Mouse (Mus musculus) cerebral cortex, adult 2 months (tissue): ENCODE data around the gene Gpr119.

Experiments
- WGBS: fragments of 180-500 bp; shearing (Covaris S2); methylation state at CpG from one replicate; pipeline ENCODE4 v1.1.7; 2018; 5-methylcytosine and 5-hydroxymethylcytosine counted together

The Gpr119 gene

DNA sequence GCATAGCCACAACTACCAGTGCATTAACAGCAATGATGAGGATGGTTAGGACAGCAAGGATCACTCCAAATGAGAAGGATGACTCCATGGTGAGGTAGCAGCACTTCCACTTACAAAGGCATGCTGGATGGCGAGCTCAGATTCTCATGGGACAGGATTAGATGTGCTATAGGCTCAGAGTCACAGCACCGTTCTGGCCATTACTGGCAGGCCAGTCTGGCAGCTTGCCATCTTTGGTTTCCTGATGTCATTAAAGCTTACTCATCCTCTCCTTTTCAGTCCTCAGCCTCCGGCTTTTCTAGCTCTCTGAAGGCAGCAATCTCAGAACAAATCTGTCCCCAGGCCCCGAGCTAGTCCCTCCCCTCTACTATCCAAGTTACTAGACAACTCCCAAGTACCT, at the start of gene Gpr119:
Gene Gpr119, minus strand, starts transcription at position 308 of the 400 bp plus-strand sequence.
- 55% methylated on average over 4 of the region's 4 CpGs for WGBS

DNA sequence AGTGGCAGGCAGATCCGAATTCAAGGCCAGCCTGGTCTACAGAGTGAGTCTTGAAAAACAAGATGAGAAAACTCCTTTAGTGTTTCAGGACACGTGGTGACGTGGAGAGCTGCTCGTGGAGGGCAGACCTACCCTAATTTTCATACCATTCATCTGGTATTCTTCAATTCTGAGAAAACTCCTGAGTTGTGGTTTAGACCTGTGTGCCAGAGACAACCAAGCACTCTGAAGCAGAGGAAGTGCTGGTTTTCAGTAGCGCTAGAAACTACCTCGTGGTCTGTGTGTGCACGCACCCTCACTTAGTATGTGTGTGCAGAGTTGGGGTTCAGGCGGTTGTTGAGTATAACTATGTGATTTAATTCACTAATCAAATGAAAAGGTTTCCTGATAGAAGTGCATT, 38.6 kb upstream of the Gpr119 start:
- WGBS, result 98% methylated on average over 8 of the region's 8 CpGs

DNA sequence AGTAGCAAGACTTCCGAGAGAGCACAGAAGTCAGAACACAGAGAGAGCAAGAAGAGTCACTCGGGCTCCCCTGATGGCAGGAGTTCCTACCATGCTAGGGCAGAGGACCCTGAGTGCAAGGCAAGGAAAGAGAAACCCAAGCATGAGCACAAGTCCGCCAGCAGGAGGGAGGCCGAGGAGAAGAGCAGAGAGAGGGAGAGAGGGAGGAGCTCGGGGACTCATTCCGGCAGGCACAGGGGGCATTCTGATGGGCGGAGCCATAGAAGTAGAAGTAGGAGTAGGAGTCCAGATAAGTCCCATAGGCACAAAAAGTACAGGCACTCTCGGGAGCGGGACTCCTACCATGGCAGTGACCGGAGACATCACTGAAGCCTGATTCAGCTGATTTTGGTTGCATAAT, 35.4 kb upstream of the Gpr119 start:
- 85% methylated on average over 10 of the region's 10 CpGs for WGBS

DNA sequence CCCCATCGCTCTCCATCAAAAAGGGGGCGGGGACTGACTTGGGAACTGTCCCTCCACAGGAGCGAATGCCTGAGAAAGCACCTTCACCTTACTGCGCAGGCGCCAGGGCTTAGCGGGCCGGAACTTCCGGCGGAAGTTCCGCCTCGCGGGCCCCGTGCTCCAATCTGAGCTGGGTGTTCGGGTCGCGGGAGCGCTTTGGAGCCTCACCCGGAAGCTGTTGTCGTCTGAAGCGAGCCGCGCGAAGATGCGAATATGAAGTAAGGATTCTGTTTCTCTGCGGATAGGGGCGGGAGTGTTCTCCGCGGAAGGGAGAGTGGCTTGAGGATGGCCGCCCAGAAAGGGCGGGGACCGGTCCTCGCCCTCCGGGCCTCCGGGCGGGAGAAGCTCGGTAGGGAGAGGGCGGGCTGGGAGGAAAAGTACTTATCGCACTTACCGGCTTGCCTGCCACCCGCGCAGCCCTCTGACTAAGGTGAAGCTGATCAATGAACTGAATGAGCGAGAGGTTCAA, 20.6 kb upstream of the Gpr119 start, which contains the start of gene Rbmx2:
Gene Rbmx2, plus strand, starts transcription at position 141 of the 508 bp plus-strand sequence.
- WGBS, result 2% methylated on average over 41 of the region's 42 CpGs

DNA sequence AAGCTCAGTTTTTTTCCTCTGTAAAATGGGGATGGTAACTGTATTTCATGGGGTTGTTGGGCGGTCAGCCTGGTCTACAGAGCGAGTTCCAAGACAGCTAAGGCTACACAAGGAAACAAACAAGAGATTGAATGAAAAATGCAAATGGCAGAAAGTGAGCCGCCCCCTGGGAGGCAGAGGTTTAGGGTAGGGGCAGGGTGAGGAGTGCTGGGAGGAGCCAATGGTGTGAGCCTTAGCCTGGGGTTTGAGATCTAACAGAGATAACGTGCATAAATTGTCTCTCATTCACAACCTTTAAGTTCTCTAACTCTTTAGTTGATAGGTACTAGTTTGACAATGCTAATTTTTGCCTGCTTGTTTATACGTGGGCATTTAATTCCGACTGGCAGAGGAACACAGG, 20.2 kb upstream of the Gpr119 start:
- WGBS, result 3% methylated on average over 6 of the region's 6 CpGs

DNA sequence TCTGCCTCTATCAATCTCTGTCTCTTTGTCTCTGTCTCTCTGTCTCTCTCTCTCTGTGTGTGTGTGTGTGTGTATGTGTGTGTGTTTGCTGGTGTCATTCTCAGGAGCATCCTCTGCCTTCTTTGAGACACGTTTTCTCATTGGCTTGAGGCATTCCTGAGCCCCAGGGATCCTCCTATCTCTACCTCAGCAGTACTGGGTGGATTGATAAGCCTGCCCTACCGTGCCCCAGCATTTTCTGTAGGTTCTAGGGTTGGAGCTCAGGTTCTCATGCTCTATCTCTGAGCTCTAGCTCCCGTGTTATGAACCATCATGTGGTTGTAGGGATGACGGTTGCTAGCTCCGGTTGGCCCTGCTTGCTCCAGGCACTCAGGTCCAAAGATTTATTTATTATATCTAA, 9.6 kb upstream of the Gpr119 start:
- 77% methylated on average over 5 of the region's 5 CpGs for WGBS

DNA sequence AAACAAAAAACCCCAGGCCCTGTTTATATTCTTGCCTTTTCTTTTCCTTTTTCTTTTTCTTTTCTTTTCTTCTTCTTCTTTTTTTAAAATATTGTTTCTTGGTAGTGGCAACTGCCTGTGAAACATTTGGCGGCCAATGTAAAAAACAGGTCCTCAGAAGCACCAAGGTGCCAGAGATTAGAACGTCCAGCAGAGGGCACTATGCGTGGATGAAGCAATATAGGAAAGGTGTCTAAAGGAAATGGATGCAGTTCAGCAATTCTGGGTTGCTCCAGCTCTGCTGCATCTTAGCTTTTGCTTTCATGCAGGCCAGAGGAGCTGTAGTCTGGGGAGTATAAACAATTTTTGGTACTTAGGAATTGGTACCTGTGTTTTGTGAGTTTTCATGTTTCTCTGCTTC, 9.2 kb upstream of the Gpr119 start:
- 9% methylated on average over 3 of the region's 3 CpGs for WGBS

DNA sequence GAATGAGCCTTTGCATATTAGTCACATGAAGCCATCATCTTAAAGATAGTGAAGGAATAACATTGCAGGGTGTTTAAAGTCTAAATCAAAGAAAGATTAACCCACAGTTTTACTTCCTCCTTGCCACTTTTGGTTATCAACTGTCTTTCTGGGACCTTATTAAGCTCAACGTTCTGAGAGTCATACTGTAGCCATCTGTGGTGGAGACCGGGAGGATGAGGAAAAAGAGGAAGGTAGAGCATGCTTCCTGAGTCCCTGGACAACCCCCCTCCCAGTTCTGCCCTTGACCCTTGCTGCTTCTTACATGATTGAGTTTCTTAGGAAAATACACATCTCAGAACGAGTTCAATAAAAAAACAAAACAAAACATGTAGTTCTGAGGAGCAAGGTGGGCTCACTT, 2.6 kb downstream of the Gpr119 start:
- 72% methylated on average over 3 of the region's 3 CpGs for WGBS

DNA sequence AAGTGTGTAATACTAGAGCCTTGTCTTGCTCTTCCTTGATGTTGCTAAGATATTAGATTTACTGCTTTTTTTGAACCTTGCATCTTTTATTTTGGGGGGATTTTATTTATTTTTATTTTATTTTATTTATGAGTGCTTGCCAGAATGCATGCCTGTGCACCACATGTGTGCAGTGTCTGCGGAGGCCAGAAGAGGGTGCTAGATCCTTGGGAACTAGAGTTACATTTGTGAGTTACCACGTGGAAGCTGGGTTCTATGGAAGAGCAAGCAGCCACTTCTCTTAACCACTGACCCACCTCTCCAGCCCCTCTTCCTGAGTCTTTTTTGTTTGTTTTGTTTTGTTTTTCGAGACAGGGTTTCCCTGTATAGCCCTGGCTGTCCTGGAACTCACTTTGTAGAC, 4.7 kb downstream of the Gpr119 start:
- WGBS, result 73% methylated on average over 3 of the region's 3 CpGs

DNA sequence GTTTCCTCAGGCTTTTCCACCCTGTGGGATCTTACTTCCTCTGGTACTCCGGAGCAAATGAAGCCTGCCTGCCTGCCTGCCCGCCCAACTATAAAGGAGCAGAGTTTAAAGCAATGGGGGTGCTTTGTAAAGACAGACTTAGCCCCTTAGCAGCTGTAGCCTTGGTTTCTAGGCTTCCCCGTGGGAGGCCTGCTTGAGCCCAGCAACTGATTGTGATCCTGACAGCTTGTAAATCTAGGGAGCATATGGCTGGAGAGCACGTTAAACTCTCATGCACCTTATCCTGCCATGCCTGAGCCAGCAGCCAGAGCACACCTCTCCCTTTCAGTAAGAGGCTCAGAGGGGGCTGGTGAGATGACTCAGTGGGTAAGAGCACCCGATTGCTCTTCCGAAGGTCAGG, 7.5 kb downstream of the Gpr119 start:
- WGBS, result 30% methylated on average over 6 of the region's 6 CpGs

DNA sequence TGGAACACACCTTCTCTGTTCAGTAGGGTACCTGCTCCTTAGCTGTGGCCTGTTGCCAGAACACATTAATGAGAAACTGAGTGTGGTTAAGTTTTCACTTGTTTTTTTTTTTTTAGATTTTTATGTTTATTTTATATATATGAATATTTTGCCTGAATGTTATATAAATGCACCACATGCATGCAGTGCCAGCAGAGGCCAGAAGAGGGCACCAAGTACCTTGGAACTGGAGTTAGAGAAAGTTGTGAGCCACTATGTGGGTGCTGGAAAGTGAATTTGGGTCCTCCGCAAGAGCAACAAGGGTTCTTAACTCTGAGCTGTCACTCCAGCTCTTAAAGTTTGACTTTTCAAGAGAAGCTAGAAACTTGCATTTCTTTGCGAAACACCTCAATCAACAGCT, 30.2 kb downstream of the Gpr119 start:
- 88% methylated on average over 2 of the region's 2 CpGs for WGBS

DNA sequence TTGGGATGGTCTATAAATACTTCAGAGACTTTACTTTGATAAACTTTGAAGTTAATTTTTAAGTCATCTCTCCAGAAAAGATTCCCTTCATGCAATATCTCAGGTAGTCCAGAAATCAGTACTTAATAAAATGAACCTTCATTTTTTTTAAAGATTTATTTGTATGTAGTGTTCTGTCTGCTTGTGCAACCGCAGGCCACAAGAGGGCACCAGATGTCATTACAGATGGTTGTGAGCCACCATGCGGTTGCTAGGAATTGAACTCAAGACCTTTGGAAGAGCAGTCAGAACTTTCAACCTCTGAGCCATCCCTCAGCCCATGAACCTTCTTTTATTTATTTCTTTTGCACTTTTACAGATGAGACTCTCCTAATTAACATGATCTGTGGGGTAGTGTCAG, 37.2 kb downstream of the Gpr119 start:
- 63% methylated on average over 2 of the region's 2 CpGs for WGBS

DNA sequence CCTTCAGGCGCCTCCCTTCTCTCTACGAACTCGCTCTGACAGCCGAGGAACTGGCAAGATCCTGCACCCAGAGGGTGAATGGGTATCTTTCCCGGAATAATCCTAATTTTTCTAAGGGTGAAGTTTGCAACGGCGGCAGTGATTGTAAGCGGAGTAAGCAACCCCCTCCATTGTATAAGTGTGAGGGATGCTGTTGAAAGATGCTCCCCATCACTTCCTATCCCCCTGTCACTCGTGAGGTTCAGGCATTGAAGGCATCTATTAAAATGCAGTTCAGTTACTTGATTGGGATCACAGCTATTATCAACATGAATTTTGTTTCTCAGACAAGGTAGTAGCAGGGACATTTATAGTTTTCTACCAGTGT, 50.2 kb downstream of the Gpr119 start:
- WGBS, result 4% methylated on average over 9 of the region's 9 CpGs

DNA sequence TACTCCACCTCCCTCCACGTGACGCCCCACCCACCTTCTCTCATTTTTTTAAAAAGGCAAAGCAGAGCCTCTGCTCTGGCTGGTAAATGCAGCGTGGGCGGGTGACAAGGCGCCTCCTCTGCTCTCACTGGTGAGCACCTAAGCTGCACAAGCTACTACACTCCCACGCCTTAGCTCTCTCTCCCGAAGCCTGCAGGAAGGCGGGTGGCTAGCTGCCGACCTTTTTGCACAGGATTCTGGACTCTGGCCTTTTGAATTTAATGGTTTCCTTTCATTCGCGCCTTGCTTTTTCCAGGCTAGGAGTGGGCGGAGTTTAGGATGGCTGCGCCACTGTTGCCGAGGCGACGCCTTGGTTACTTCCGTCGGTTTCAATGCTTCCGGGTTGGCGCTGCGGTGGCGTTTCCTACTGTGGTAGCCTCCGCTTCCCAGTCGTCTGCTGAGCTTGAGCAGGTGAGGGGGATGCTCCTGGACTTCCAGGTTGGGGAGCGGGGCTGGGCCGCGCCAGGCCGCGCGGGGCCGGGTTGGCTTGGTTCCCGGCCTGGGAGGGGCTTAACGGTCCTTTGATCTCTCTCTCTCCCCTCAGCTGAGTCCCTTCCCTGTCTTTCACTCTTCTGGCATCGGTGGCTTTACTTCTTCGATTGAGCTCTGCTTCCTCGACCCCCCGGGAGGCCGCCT, 50.8 kb downstream of the Gpr119 start, which contains the start of gene Slc25a14:
Gene Slc25a14, plus strand, starts transcription at position 35 of the 675 bp plus-strand sequence.
- 2% methylated on average over 38 of the region's 38 CpGs for WGBS

DNA sequence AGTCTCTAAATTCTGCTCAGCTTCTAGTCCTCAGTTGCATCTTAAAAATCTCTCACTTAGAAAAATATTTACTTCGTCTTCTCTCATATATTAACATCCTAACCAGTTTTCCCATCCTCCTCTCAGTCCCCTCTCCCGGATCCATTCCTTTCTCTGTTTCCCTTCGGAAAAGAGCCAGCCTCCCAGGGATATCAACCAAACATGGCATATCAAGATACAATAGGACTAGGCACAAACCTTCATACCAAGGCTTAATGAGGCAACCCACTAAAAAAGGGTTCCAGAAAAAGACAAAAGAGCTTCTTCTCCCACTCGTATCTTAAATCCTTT, 51.3 kb downstream of the Gpr119 start:
- WGBS, result 7% methylated on average over 4 of the region's 4 CpGs
